Mouse (Mus musculus) urinary bladder, adult 2 months (tissue): Measurements from ENCODE around the gene Lmf2. TPM values are rescaled to one million over a fixed set of nuclear protein-coding genes. Genes with fewer than 3 reads are reported as not detected.
A peak's percentile ranks its signal among the peaks of the same experiment; 100 is the strongest.

ENCODE experiments used
- DNase-seq: peaks from one replicate; pipeline ENCODE4 v3.0.0; 2022; ENCODE audit warnings: low spot score
- polyA plus RNA-seq: library from polyadenylated mRNA; depleted of rRNA; stranded (reverse); fragments of >200 nt; gene quantifications from 2 replicates; pipeline ENCODE4 v1.2.3, GENCODE M21; 2012; rRNA removed

Lmf2 gene
- polyA plus RNA-seq, 1 experiment, result 15.8 TPM

- no peak for DNase-seq
Observed at GRCm38 (mm10) chr15:89316146-89316545, 39.3 kb downstream of the Lmf2 start.

GRCm38 (mm10) chr15:89315190-89315731 lies 40.2 kb downstream of the Lmf2 start, which contains the start of gene Sbf1:
TSS of gene Sbf1 (minus strand) at chr15:89315311.
- DNase-seq, result peak; percentile 95

GRCm38 (mm10) chr15:89314511-89315189 lies 40.8 kb downstream of the Lmf2 start:
- no peak for DNase-seq

GRCm38 (mm10) chr15:89314107-89314506 lies 41.4 kb downstream of the Lmf2 start:
- DNase-seq, result no peak

- DNase-seq, result no peak
Observed at GRCm38 (mm10) chr15:89313359-89313758, 42.1 kb downstream of the Lmf2 start.

GRCm38 (mm10) chr15:89309962-89310498 lies 45.4 kb downstream of the Lmf2 start:
- no peak for DNase-seq

- no peak for DNase-seq
Observed at GRCm38 (mm10) chr15:89308406-89309139, 46.9 kb downstream of the Lmf2 start.

GRCm38 (mm10) chr15:89307461-89307860 lies 48.0 kb downstream of the Lmf2 start:
- no peak for DNase-seq

- no peak for DNase-seq
Observed at GRCm38 (mm10) chr15:89305966-89306365, 49.5 kb downstream of the Lmf2 start.

Other genes starting within 250 kb of the Lmf2 start
- gene Tubgcp6, start 232.5 kb downstream of the Lmf2 start, polyA plus RNA-seq, result 15.3 and 15.4 TPM in 2 replicates
- 27.2 and 36.4 TPM in 2 replicates for gene Hdac10, start 227.0 kb downstream of the Lmf2 start, polyA plus RNA-seq
- 44.5 and 49.8 TPM in 2 replicates for gene Mapk12, start 215.0 kb downstream of the Lmf2 start, polyA plus RNA-seq
- 6.6 and 7.5 TPM in 2 replicates for gene Mapk11, start 206.0 kb downstream of the Lmf2 start, polyA plus RNA-seq
- 171 and 187 TPM in 2 replicates for gene Plxnb2, start 174.9 kb downstream of the Lmf2 start, polyA plus RNA-seq
- 16.0 and 23.8 TPM in 2 replicates for gene Dennd6b, start 159.2 kb downstream of the Lmf2 start, polyA plus RNA-seq
- 29.1 and 41.4 TPM in 2 replicates for gene Ppp6r2, start 144.1 kb downstream of the Lmf2 start, polyA plus RNA-seq
- gene Sbf1, start 40.3 kb downstream of the Lmf2 start, polyA plus RNA-seq, result 85.7 and 112 TPM in 2 replicates
- not detected in 2 replicates for gene Adm2, start 32.9 kb downstream of the Lmf2 start, polyA plus RNA-seq
- not detected in 2 replicates for gene Miox, start 21.3 kb downstream of the Lmf2 start, polyA plus RNA-seq
- 95.7 and 112 TPM in 2 replicates for gene Ncaph2, start 60 bp upstream of the Lmf2 start, polyA plus RNA-seq
- 18.8 and 23.2 TPM in 2 replicates for gene Sco2, start 18.2 kb upstream of the Lmf2 start, polyA plus RNA-seq
- gene Tymp, start 21.4 kb upstream of the Lmf2 start, polyA plus RNA-seq, result 1.7 and 1.8 TPM in 2 replicates
- 2.7 and 3.0 TPM in 2 replicates for gene Odf3b, start 23.6 kb upstream of the Lmf2 start, polyA plus RNA-seq
- gene Klhdc7b, start 29.3 kb upstream of the Lmf2 start, polyA plus RNA-seq, result not detected in 2 replicates
- gene Syce3, start 54.8 kb upstream of the Lmf2 start, polyA plus RNA-seq, result not detected in 2 replicates
- gene Cpt1b, start 70.2 kb upstream of the Lmf2 start, polyA plus RNA-seq, result 2.3 and 2.7 TPM in 2 replicates
- 2.0 and 3.7 TPM in 2 replicates for gene C730034F03Rik, start 73.9 kb upstream of the Lmf2 start, polyA plus RNA-seq
- gene Gm44502, start 74.0 kb upstream of the Lmf2 start, polyA plus RNA-seq, result 0.06 TPM in 2 replicates
- gene Chkb, start 74.2 kb upstream of the Lmf2 start, polyA plus RNA-seq, result 73.2 and 85.8 TPM in 2 replicates
- 0.25 and 0.32 TPM in 2 replicates for gene Mapk8ip2, start 98.3 kb upstream of the Lmf2 start, polyA plus RNA-seq
- 35.4 TPM in 2 replicates for gene Arsa, start 121.8 kb upstream of the Lmf2 start, polyA plus RNA-seq
- 7.1 and 8.8 TPM in 2 replicates for gene Shank3, start 144.0 kb upstream of the Lmf2 start, polyA plus RNA-seq
- 0.63 and 0.71 TPM in 2 replicates for gene Acr, start 212.7 kb upstream of the Lmf2 start, polyA plus RNA-seq
- 22.2 and 26.8 TPM in 2 replicates for gene Rabl2, start 236.3 kb upstream of the Lmf2 start, polyA plus RNA-seq